Mouse (Mus musculus) induced T-regulatory cell, adult 2 months (primary cell): ENCODE data around the gene Cda.

Experiments
- DNase-seq: peaks from one replicate; pipeline ENCODE4 v3.0.0-alpha.2; 2012; ENCODE audit warnings: low read depth

The Cda gene

DNA sequence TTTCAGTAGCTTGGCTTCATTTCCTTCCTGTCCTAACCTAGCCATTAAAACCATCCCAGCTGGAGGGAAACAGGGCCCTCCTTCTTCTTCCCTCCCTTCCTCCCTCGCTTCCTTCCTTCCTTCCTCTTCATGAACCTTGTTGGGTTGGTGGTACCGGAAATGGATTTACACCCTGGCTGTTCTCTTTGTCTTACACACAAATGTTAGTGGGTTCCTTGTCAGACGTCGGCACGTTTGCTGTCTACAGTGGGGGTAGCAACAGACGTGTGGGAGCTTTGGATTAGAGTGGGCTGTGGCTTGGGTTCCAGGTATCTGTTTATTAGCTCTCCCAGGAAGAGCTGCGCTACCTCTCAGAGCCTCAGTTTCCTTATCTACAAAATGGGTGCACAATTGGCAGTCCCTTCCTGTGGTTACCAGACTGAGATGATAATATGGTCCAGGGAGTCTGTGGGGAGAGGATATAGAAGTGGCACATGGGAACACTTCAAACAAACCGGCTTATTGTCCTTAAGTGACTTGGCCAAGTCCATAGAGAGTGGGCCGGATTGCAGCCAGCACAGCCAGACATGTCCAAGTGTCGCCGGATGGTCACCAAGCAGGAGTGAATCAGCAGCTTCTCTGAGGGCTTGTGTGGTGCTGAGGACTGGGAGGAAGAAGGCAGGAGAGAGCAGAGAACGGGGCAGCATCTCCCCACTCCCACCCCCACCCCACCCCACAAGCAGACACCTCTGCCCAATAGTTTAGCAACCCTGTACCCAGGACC, 887 bp upstream of the Cda start:
- no peak for DNase-seq

DNA sequence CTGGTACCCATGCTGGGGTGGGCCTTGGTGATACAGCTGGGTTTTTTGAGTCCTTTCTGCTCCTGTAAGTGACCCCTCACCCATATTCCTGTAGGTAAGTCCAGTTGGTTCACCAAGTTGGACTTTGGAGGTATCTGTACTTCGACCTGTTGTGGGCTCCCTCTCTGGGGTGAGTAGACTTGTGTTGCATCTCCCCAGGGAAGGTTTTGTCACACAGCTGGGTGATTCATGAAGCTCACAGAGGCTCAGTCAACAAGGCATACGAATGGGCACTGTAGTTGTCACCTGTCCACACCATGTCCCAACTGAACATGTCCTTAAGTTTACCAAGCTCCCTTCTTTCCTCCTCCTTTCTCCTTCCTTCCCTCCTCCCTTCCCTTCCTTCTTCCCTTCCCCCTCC, 1.2 kb downstream of the Cda start:
- DNase-seq: no peak

DNA sequence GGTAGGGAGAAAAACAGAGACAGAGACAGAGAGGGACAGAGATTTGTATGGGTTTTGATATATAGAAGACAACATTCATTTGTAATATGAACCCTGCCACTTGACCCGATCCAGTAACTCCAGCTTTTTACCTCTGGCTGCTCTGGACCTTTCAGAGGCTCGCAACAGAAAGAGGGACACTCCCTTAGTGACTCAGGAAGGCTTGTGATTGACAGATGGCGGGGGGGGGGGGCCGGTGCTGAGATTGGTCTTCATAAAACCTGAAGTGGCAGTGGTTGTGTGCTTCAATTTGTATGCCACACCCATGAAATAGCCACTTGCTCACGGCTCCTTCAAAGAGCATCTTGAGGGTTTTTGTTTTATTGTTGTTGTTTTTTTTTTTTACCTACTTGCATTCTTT, 4.3 kb downstream of the Cda start:
- no peak for DNase-seq

DNA sequence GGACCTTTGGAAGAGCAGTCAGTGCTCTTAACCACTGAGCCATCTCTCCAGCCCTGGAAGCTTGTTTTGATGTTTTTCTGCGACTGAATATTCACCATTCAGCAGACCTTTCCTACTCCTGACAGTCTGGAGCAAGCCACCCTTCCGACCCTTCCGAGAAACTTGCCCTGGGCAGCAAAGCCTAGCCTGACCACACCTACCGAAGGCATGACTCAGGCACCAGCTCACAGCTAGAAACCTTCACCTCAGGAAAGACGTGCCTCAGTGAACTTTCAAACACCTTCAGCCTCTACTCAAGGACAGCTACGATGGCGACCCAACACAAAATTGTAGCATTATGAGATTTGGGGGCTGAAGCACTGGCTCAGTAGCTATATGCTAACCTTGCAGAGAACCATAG, 4.9 kb downstream of the Cda start:
- no peak for DNase-seq

DNA sequence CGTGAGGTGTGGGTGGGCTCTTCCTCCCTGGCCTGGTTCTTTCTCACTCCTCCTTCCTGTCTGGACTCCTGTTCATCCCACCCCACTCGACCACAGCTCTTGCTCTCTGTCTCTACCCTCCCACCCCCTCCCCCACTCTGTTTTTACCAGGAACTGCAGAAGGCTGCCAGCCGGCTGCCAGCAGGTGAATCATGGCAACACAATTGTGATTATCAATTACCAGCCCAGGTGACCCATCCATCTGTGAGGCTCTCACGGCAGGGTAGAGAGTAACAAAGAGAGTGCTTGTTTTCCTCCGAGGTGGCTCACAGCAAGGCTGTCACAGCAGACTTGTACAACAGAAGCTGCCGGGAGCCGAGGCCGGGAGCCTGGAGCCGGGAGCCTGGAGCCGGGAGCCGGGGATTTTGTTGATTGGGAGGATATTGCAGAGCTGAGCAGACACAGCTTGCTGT, 6.4 kb downstream of the Cda start:
- DNase-seq: no peak

DNA sequence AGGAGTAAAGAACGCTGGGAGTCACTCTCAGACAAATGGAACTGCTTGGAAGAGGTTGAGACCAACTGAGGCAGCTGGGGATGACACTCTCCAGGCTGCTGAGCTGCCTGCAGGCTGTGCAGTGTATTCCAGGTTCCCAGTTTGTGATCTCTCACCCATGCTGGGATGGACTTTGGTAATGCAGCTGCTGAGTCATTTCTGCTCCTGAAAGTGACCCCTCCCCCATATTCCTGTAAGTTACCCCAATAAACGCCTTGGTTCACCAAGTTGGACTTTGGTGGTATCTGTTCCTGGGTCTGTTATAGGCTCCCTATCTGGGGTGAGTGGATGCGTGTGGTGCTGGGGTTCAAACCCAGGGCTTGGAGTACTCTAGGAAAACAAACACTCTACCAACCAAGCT, 9.6 kb downstream of the Cda start:
- DNase-seq: no peak

DNA sequence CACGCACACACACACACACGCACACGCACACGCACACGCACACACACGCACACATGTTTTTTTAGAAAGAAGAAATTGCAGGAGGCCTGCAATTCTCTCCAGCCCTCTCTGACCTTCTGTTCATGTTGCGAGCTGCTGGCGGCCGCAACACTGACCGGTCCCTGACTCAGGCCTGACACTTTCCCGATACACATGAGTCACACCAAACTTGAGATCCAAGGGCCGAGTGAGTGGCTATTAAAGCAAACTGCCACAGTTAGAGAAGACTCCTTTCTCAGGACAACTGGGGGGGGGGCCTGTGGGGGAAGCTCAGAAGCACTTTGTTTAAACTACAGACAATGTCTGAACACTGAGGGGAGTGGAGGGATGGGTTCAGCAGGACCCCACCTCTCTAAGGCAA, 11.2 kb downstream of the Cda start:
- DNase-seq: no peak

GRCm38 (mm10) chr4:138356141-138356540, 11.7 kb downstream of the Cda start:
- no peak for DNase-seq

- DNase-seq: no peak
These were observed 12.3 kb downstream of the Cda start for GRCm38 (mm10) chr4:138355496-138355895.

DNA sequence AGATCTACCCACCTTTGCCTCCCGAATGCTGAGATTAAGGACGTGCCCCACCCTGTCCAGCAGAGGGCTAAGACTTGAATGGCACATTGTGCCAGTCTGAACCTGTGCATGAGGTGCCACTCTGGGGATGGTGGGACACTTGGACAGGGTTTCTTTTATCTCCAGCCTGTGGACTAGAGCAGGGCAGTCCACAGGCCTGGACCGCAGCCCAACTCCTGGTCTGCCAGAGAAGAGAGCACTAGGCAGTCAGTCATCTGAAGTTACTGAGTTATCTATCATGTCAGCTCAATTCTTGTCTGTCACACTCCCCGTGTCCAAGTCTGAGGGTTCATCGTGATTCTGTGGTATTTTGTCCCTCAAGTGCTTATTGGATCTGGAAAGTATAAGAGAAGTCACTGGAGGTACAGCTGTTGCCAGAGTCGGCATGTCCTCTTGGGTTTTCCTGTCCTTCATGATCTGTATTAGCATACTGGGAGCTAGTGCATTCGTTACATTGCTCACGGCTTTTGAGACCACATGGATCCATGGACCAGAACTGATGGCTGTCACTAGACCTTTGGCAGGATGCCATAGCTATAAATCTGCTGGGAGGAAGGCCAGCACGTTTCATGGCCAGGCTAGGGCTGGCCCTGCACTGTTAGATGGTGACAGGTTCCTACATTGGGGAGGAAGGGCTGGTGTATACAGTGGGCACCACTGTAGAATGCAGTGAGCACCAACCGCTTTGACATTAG, 14.2 kb downstream of the Cda start:
- no peak for DNase-seq

- DNase-seq: no peak
These were observed 15.1 kb downstream of the Cda start for GRCm38 (mm10) chr4:138352692-138353091.

GRCm38 (mm10) chr4:138351821-138352220, 16.0 kb downstream of the Cda start:
- no peak for DNase-seq

GRCm38 (mm10) chr4:138348716-138349115, 19.1 kb downstream of the Cda start:
- DNase-seq: no peak

DNA sequence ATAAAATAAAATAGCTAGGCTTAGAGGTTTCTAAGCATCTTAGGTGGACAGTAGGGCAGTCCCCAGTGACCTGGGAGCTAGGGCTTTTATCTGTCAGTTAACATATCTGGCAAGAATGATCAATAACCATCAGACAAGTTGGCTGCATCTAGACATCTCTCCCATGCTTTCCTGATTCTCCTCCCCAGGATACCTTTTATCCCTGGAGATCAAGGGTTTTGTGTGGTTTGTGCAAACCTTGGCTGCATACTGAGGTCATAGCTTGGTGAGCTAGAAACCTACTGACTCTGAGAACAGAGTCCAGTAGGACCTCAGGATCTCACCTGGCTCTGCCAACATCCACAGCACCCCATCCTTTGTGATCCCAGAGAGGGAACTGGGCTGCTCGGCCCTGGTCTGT, 20.5 kb downstream of the Cda start:
- DNase-seq: no peak

GRCm38 (mm10) chr4:138344891-138345545, 22.8 kb downstream of the Cda start:
- no peak for DNase-seq

DNA sequence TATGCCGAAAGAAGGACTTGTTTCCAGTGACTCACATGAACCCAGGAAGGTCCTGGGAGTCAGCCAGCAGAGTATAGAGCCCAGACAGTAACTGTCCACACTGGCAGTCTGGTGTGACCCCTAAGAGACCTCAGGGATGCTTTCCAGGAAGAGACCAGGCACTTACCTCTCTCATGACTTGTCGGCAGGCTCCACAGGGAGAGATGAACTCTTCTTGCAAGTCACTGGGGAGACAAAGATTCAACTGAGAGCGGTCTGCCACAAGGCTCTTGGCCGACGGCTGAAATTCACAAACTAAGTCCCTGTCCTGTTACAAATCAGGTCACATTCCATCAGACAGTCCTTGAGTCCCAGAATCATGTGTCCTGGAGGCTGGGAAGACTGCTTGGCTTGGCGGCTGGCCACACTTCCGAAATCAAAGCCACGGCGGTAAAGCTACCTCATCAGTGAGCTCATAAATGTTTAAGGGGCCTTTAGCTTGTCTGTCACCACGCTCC, 24.4 kb downstream of the Cda start:
- no peak for DNase-seq

DNA sequence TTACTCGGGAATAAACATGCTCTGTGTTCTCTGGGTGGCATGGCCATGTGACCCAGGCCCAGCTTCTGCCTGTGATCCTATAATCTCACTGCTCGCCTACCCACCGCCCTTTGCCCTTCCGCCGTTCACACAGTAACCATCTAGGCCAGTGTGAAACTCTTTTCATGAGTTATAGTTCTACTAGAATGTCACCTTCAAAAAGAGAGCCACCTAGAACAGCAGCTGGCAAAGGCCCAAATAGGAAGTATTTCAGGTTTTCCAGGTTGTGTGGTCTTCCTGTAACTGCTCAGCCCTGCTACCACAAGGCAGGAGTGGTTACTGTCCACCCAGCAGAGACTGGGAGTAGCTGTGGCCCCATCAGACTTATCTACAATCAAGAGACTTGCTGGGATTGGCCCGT, 25.0 kb downstream of the Cda start:
- no peak for DNase-seq

- DNase-seq: no peak
These were observed 25.7 kb downstream of the Cda start for GRCm38 (mm10) chr4:138342048-138342447.

- DNase-seq: no peak
These were observed 26.4 kb downstream of the Cda start for GRCm38 (mm10) chr4:138341393-138341792.

GRCm38 (mm10) chr4:138339963-138340362, 27.8 kb downstream of the Cda start:
- DNase-seq: peak; percentile 61

GRCm38 (mm10) chr4:138337341-138337740, 30.5 kb downstream of the Cda start:
- no peak for DNase-seq

GRCm38 (mm10) chr4:138336876-138337275, 30.9 kb downstream of the Cda start:
- no peak for DNase-seq

DNA sequence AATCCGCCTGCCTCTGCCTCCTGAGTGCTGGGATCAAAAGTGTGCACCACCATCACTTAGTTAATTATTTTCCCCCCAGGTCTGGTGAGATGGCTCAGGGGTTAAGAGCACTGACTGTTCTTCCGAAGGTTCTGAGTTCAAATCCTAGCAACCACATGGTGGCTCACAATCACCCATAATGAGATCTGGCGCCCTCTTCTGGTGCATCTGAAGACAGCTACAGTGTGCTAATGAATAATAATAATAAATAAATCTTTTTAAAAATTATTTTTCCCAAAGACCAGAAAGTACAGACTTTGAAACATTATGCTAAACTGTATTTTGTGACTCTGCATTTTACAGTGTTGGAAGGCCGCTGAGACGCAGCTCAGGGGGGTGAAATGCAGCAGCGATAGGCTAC, 32.1 kb downstream of the Cda start:
- no peak for DNase-seq
